Mouse (Mus musculus) gastrocnemius, postnatal 36 days (tissue): ENCODE results near the gene Gm21708. TPM values are rescaled to one million over a fixed set of nuclear protein-coding genes. Genes with fewer than 3 reads are reported as not detected.
"Not testable (repeated sequence)": the region's sequence is repeated elsewhere in the genome, so short reads cannot be mapped to it uniquely, and the experiment has no call there.

Experiments used
- DNase-seq, 2 experiments: peaks; one replicate each; pipeline ENCODE4 v3.0.0; 2022
- intact Hi-C: fragments of 180-260 bp; cut with DNase I; formaldehyde crosslinking; loops from one replicate; pipeline ENCODE4 v1.15.1; 2025
- long read RNA-seq, 2 experiments: library from polyadenylated mRNA; stranded (forward); transcript quantifications; one replicate each; pipeline ENCODE4 v2.0.0; 2021
- total RNA-seq, 2 experiments: library from RNA; stranded (reverse); gene quantifications; 2 replicates each; pipeline ENCODE4 v1.2.3; 2021

Gene Gm21708
- total RNA-seq, result not detected
- long read RNA-seq, experiment 1, result 0 reads
- long read RNA-seq, experiment 2, result 0 reads

- DNase-seq, intact Hi-C loops: not testable (repeated sequence)
These were observed at the start of gene Gm21708, which contains the start of gene Gm21704 for GRCm38 (mm10) chrY:3410067-3410466. Gene Gm21708 (minus strand): TSS chrY:3410167. Gene Gm21704 (minus strand): TSS chrY:3410167.

Other genes starting within 250 kb of the Gm21708 start
- gene Gm21677, start 103.7 kb downstream of the Gm21708 start, total RNA-seq, result not detected
- not detected for gene Gm21693, start 64.8 kb downstream of the Gm21708 start, total RNA-seq
- not detected for gene Gm21704, start within 50 bp of the Gm21708 start, total RNA-seq